Mouse (Mus musculus) brain, embryonic 14.5 days (tissue): ENCODE measurements at regions not wholly inside any gene's neighbourhood (a gene's known extent, or its start where the extent isn't known, plus 50 kb on each side); places are given as distances from the start of the nearest gene placed in this dataset.

Experiments used
- DNase-seq: peaks from one replicate; pipeline ENCODE4 v3.0.0-alpha.2; 2011; ENCODE audit warnings: low read depth
- CTCF ChIP-seq: fragments of 200-500 bp; IDR thresholded peaks from 2 replicates; pipeline ENCODE4 v1.5.1; 2012; ENCODE audit warnings: inconsistent platforms, mild to moderate bottlenecking, moderate library complexity, borderline replicate concordance; ENCODE audit not compliant: insufficient read depth, insufficient read length; ENCODE audit errors: extremely low read depth
- POLR2A ChIP-seq: fragments of 200-500 bp; IDR thresholded peaks from 2 replicates; pipeline ENCODE4 v1.6.1; 2012; ENCODE audit warnings: mild to moderate bottlenecking, inconsistent platforms, borderline replicate concordance; ENCODE audit not compliant: poor library complexity, insufficient read depth, insufficient read length, severe bottlenecking; ENCODE audit errors: extremely low read depth

DNA sequence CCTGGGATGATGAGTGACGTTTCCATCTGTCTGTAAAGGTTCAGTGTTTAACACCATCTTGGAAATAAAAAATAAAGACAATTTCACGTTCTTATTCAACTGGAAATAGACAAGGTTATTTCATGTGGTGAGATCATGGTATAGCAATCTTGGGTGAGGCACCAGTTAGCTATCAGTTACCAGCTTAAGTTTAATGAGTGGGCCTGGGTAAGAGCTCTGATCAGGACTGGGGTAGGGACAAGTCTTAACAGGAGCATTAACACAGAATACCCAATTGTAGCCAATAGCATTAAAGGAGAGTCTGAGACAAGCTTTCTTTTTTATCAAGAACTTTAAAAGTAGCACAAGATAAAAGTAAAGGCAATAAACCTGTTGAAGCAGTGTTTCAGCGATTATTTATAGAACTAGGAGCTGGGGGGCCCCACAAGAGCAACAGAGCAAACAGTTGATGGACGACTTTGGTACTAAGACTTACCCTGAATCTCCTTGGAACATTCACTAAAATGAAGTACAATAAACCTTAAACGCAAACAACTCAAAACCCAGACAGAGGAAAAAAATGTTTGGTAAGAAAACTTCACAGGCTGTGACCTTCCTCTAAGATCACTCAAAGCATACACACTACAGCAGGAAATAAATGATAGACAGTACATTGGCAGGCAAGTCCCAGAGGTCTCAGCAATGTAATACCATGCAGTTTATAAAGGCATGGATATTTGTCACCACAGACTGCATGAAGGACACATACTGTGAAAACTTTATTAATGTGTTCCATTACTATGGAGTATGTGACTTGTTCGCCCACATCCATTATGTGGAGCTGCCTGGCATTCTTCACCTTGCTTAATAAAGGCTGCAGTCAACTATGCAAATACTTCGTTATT is 202.9 kb upstream of the Tmeff2 start:
- TF ChIP-seq CTCF (no peak), POLR2A (no peak)
- DNase-seq: no peak

GRCm38 (mm10) chr1:50704639-50705038 is 195.8 kb upstream of the Tmeff2 start:
- no peak for DNase-seq
- TF ChIP-seq POLR2A (no peak), CTCF (no peak)

DNA sequence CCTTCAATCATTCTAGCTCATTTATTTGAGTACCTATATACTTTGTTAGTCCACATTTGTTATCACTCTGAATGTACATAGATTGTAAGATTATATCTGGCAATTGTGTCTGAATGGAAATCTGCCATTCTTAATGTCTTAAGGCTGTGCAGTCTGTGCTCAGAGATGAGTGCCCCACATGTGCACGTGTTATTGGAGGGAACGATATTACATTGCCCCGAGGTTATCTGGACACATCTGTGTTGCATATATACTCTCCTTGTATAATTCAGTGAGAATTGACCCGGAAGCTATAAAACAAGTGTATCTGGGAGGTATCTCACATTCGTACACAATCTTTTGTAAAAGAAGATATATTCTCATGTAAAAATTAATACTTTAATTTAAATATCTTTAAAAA is 155.4 kb upstream of the Tmeff2 start:
- DNase-seq: no peak
- no peak for TF ChIP-seq CTCF
- no peak for TF ChIP-seq POLR2A

DNA sequence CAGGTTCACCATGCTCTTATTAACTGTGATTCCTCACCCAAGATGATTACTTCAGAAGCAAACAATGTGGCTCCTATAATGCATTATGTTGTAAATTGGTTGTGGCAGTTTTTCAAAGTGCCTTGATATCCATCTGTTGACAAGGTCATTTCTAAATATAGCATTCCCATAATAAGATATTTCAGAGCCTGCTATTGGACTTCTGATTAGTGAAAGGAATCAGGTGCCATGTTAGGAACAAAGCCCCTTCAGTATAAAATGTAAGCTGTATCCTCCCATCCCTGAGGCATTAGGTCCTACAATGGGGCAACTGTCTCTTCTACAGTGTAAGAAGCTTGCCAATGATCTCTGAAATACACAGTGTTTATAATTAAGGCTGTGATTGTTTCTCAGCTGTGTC is 130.2 kb upstream of the Tmeff2 start:
- TF ChIP-seq CTCF: no peak
- TF ChIP-seq POLR2A: no peak
- DNase-seq: peak; percentile 55

GRCm38 (mm10) chr1:50795264-50795663 is 105.2 kb upstream of the Tmeff2 start:
- TF ChIP-seq CTCF (no peak), POLR2A (no peak)
- DNase-seq: no peak

GRCm38 (mm10) chr1:50798166-50798565 is 102.3 kb upstream of the Tmeff2 start:
- peak; percentile 31 for DNase-seq
- TF ChIP-seq POLR2A (no peak), CTCF (no peak)

DNA sequence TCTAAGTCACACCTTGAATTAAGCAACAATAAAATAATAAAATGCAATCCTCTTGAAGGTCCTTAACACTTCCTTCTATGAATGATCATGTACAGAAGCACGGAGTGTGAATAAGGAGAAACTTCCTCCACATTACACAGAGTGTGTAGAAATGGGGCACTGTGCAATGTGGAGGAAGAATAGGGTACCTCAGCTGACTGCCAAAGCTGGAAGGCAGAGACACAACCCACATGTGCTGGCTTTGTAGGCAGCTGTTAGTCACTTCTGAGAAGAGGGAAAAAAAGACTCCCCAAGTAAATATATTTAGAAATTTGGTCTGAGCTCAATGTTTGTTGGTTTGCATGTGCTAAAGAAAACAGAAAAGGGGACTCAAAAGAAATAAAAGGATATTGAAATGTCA is 94.1 kb upstream of the Tmeff2 start:
- TF ChIP-seq CTCF: no peak
- no peak for TF ChIP-seq POLR2A
- no peak for DNase-seq

GRCm38 (mm10) chr1:50806821-50807220 is 93.6 kb upstream of the Tmeff2 start:
- no peak for TF ChIP-seq CTCF
- no peak for TF ChIP-seq POLR2A
- peak; percentile 43 for DNase-seq

GRCm38 (mm10) chr1:50831663-50832062 is 68.8 kb upstream of the Tmeff2 start:
- no peak for TF ChIP-seq CTCF
- no peak for TF ChIP-seq POLR2A
- DNase-seq: peak; percentile 34

GRCm38 (mm10) chr1:50836123-50836522 is 64.3 kb upstream of the Tmeff2 start:
- peak; percentile 4 for DNase-seq
- no peak for TF ChIP-seq POLR2A
- no peak for TF ChIP-seq CTCF

GRCm38 (mm10) chr1:50847156-50847555 is 53.3 kb upstream of the Tmeff2 start:
- DNase-seq: peak; percentile 41
- TF ChIP-seq CTCF (no peak), POLR2A (no peak)
